Mouse (Mus musculus): ENCODE measurements around the gene Cd33.

Gene Cd33

GRCm38 (mm10) chr7:43515076-43515475, 29.2 kb downstream of the Cd33 start:
- DNase-seq (ENCODE audit: low spot score), result no peak

DNA sequence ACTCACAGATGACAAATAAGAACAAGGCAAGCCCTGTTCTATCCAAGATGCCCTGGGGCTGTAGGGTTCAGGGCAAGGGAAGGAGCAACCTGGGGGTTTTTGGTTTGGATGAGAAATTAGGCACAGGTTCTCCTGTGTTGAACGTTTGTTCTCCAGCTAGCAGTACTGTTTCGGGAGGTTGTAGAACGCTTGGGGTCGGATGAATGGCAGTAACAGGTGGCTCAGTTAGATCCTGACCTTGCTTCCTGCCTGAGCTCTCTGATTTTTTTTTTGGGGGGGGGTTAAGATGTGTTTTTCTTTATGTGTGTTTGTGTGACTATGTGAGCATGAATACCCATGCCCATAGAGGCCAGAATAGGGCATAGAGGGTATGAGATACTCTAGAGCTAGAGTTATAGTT, 31.7 kb downstream of the Cd33 start:
- no peak for DNase-seq (ENCODE audit: low spot score)

DNA sequence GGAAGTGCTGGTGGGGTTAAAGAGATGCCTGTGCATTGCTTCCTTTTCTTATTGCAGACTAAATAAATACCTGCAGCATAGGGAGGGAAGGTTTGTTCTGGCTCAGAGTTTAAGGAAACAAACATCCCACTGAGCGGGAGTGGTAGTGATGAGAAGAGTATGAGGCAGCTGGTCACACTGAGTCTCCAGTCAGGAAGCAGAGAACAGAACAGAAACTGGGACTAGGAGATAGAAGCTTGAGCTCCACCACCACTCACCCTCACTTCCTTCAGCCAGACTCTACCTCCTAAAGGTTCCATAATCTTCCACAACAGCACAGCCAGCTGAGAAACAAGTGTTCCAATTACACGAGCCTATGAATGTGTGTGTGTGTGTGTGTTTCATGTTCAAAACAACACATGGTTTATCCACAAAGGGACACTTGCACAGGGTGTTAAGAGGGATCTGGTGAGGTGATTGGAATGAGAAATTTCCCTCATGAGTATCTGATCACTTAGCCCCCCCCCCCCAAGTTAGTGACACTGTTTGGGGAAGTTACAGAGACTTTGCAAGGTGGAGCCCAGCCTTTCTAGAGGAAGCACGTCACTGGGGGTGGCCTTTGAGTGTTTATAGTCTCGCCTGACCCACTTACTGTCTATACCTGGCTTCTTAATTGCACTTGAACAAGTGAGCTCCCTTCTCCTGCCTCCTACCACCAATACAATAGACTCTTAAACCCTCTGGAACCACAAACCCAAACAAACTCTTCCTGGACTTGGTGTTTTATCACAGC, 32.3 kb downstream of the Cd33 start:
- DNase-seq (ENCODE audit: low spot score), result no peak

DNA sequence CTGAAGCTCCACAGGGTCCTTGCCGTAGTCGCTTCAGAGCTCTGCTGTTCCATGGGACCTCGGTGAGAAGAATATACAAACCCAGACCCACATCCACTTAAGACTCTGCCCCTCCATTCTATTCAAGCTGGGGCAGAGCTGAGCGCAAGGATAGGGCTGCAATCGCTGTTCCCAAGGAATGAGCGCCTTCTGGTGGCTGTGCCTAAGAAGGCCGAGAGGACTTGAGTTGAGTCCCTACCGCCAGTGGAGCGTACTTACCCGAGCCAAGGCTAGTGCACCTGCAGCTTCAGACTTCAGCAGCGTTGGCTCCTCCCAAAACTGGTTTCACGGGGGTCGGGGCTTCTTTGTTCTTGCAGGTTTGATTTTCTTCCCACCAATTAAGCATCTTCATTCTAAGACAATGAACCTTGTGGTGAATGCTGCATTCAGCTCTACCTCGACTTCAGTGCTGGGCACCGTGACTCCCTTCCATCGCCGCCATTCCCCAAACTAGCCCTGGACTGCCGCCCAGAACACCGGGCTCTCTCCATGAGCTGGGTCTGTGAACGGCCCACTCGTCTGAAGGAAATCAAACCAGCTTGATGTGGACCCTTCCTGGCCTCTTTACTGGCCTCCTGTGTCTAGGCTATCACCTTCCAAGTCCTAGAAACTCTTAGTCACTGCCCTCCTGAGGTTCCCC, 48.7 kb downstream of the Cd33 start:
- DNase-seq (ENCODE audit: low spot score), result no peak

- no peak for DNase-seq (ENCODE audit: low spot score)
Measured at GRCm38 (mm10) chr7:43490861-43491260, 53.4 kb downstream of the Cd33 start.

DNA sequence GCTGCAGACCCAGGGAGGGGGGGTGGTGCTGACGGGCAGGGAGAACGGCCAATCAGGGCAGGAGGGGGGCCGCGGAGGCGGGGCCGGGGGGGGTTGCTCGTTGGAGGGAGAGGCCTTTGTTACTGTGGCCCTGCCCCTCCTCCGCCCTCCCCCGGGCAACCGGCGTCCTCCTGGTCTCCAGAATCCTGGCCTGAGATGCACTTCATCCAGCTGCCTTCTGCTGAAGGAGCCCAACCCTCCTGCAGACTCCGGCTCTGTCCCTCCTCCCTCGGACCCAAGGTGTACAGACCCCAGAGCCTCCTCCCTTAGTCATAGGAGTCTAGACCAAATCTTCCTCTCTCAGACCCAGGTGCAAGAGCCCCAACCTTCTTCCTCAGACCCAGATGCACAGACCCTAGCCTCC, 54.0 kb downstream of the Cd33 start:
- peak; percentile 39 for DNase-seq (ENCODE audit: low spot score)

DNA sequence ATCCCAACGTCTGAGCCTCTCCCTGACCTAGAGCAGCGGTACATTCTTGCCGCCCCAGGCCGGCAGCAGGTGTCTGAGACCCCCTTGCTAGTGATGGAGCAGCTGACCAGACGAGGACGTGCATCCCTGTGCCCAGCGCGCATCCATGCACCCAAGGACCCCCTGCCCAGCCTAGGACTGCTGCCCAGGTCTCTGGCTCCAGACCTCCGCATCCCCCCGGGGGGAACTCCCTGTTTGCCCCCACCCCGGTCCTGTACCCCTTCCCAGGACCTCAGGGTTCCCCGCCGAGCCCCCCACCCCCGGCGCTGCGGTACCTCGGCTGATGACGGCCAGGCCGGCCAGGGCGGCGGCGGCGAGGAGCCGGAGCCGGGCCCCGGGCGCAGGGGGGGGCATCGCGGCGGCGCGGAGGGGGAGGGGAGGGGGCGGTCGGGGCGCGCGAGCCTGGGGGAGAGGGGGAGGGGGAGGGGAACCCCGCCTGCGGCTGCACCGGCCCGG, 54.5 kb downstream of the Cd33 start, which contains the start of gene Iglon5:
TSS of gene Iglon5 (minus strand) at position 445 of the 495 bp plus-strand sequence.
- no peak for DNase-seq (ENCODE audit: low spot score)

- DNase-seq (ENCODE audit: low spot score), result no peak
Measured at GRCm38 (mm10) chr7:43488646-43489045, 55.6 kb downstream of the Cd33 start.

- DNase-seq (ENCODE audit: low spot score), result peak; percentile 22
Measured at GRCm38 (mm10) chr7:43483236-43483635, 61.0 kb downstream of the Cd33 start.

DNA sequence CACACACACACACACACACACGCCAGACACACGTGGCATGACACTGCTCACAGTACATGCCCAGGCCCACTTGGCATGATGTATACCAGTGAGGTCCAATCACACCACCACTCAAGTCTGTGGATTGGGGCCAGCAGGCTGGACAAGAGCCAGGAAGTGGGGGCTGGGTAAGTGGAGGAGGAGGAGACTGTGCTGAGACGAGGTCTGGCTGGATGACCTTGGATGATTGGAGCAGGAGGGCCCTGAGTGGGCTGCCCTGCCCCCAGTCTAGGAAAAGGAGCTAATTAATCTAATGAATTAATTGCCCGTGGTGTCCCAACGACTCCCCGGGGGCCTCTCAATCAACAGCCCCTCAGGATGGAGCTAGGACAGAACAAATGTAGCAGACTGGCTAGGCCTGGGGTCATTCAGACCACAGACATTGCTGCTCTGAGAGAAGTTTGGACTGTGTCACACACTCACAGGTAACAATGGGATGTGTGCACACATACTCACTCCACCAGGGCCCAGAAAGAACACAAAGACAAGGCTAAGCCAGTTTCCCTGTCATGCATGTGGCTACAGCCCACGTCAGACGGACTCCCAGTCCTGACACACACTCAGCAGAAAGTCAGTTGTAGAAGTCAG, 62.0 kb downstream of the Cd33 start:
- DNase-seq (ENCODE audit: low spot score), result no peak

DNA sequence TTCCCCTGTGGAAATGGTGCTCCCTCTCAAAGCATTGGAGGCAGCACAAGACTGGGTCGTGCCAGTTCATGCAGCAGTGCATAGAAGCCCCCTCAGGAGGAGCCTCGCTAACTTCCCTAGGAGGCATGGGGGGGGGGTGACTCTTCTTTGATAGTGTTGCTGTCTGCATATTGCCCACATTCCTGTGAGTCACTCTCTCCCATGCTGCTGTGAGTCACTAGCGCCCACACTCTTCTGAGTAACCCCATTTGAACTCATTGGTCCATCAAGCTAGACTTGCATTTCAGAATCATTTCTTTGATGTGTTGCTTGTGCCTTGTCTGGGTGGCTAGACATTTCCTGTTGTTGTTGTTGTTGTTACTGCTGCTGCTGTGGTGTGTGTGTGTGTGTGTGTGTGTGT, 63.0 kb downstream of the Cd33 start:
- no peak for DNase-seq (ENCODE audit: low spot score)

DNA sequence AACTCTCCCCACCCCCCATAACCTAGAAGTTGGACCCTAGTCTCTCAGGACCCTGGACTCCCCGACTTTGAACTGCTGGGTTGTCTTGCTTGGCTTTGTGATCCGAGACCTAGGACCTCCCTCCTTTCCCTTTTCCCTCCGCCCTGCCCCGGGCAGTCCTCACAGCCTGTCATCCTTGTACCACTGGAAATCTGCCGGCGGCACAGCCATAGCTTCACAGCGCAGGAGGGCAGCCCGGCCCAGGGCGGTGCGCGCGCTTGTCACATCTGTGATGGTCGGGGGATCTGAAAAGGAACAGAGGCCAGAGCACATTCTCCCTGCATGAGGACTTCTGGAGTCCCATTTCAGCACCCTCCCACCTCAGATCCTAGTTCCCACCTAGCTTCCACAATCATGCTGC, 67.9 kb downstream of the Cd33 start:
- DNase-seq (ENCODE audit: low spot score), result no peak

- no peak for DNase-seq (ENCODE audit: low spot score)
Measured at GRCm38 (mm10) chr7:43475706-43476105, 68.5 kb downstream of the Cd33 start.
